Mouse (Mus musculus): ENCODE results near the gene Smyd3.

DNA sequence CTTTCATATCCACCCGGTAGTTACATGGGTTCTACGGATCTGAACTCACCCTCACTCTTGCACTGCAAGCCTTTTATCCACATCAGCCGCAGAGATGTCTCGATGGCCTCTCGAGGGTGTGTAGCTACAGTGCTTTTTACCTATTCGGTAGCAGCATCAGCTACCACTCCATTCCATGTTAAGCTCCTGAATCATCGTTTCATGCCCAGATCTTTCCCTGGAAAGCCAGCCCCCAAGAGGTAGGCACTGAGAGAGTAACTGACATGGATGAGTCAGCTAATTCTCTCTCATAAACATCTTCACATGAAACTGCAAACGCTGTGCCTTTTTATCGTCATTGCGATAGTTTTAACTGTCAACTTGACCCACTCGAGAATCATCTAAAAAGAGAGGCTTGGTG lies 143.9 kb downstream of the Smyd3 start:
- TF ChIP-seq CTCF (IDR thresholded peaks at IDR 0.05; ENCODE audit: extremely low read depth, insufficient read depth, low read length) (no peak), POLR2A (IDR thresholded peaks at IDR 0.05; ENCODE audit: extremely low read depth, insufficient read depth, low read length) (no peak)
